Mouse (Mus musculus) brain, embryonic 14.5 days (tissue): ENCODE data around the gene Btbd9. TPM values are rescaled to one million over a fixed set of nuclear protein-coding genes. Genes with fewer than 3 reads are reported as not detected.
A peak's percentile ranks its signal among the peaks of the same experiment; 100 is the strongest.

Source experiments
- DNase-seq: peaks from one replicate; pipeline ENCODE4 v3.0.0-alpha.2; 2011; ENCODE audit warnings: low read depth
- CTCF ChIP-seq: fragments of 200-500 bp; IDR thresholded peaks from 2 replicates; pipeline ENCODE4 v1.5.1; 2012; ENCODE audit warnings: inconsistent platforms, mild to moderate bottlenecking, moderate library complexity, borderline replicate concordance; ENCODE audit not compliant: insufficient read depth, insufficient read length; ENCODE audit errors: extremely low read depth
- POLR2A ChIP-seq: fragments of 200-500 bp; IDR thresholded peaks from 2 replicates; pipeline ENCODE4 v1.6.1; 2012; ENCODE audit warnings: mild to moderate bottlenecking, inconsistent platforms, borderline replicate concordance; ENCODE audit not compliant: poor library complexity, insufficient read depth, insufficient read length, severe bottlenecking; ENCODE audit errors: extremely low read depth
- polyA plus RNA-seq: library from polyadenylated mRNA; depleted of rRNA; stranded (reverse); fragments of >200 nt; gene quantifications from 2 replicates; pipeline ENCODE4 v1.2.3, GENCODE M21; 2012

The Btbd9 gene
- polyA plus RNA-seq, 1 experiment: 72.5 TPM

- TF ChIP-seq CTCF (no peak), POLR2A (no peak)
- no peak for DNase-seq
These were observed 22.0 kb upstream of the Btbd9 start for GRCm38 (mm10) chr17:30598300-30598699.

GRCm38 (mm10) chr17:30597786-30598185 is 21.5 kb upstream of the Btbd9 start:
- TF ChIP-seq POLR2A: no peak
- TF ChIP-seq CTCF: no peak
- no peak for DNase-seq

DNA sequence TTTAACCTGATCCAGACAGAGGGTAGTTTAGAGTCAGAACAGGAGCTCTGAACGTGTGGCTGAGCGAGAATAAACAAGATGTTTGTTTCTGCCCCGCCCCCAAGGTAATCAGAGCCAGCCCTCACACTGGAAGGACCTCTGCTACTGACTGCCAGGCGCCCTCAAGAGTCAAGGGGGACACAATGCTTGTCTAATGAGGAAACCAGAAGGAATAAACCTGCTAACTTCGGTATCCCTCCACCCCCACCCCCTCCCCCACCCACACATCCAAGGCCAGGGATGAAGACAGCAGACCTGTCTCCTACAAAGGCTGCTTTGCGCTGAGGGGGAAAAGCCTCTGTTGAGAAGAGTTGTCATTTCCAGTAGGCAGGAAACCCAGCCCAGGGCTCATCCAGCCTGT is 18.6 kb upstream of the Btbd9 start:
- TF ChIP-seq POLR2A: no peak
- TF ChIP-seq CTCF: no peak
- DNase-seq: no peak

DNA sequence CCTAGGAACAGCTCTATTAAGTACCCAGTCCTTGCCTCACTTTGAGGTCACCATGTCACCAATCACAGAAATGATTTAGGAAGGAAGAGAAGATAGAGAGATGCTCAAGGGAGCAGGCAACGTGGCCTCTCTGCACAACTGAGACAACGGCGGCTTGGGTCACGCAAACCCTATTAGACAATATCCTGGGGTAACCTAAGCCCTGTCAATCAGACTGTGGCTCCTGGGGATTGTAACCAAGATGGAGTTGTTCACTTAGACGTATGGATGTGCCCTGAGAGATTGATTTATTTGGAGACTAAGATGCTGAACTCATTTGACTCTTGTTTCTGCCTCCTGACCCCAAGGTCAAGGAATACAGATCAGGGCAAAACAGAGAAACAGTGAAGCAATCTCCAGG is 18.1 kb upstream of the Btbd9 start:
- no peak for DNase-seq
- no peak for TF ChIP-seq POLR2A
- no peak for TF ChIP-seq CTCF

DNA sequence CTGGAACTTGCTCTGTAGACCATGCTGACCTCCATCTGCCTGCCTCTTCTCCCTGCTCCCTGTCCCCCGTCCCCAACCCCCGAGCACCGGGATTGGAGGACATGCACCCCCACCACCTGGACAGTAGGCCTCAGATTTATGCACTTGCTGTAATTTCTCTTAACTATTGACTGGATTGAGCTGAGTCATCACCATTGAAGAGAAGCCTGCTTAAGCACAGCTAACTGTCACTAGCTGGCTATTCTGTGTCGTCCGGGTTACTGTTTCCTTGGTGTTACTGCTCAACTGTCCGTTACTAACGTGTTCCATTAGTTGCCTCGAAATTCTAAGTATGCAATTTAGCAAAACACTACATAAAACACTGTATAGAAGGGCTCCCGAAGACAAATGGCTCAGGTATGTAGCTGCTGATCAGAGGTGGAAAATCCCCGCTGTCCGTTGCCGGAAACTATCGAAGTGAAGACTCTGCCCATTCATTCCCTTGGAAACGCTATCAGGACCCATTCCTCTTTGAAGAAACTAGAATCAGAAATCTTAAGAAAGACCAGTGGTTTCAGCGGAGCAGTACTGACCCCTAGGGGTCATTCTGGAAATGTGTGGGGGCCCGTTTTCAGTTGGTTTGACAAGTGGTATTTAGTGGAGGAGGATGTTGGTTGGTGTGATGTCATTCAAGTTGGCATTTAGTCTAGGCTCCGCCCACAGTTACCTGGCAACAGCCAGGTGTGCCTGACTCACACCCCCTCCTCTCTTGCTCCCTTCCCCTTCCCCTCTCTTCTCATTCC is 14.3 kb upstream of the Btbd9 start:
- TF ChIP-seq CTCF: peak; percentile 69; the same call in 1 of the 2 replicates
- no peak for TF ChIP-seq POLR2A
- peak; percentile 83 for DNase-seq

GRCm38 (mm10) chr17:30583258-30584001 is 7.1 kb upstream of the Btbd9 start:
- DNase-seq: no peak
- TF ChIP-seq POLR2A (no peak), CTCF (no peak)

- no peak for TF ChIP-seq POLR2A
- TF ChIP-seq CTCF: no peak
- DNase-seq: no peak
These were observed 6.0 kb upstream of the Btbd9 start for GRCm38 (mm10) chr17:30582313-30582712.

GRCm38 (mm10) chr17:30581201-30581600 is 4.9 kb upstream of the Btbd9 start:
- no peak for DNase-seq
- TF ChIP-seq POLR2A (no peak), CTCF (no peak)

DNA sequence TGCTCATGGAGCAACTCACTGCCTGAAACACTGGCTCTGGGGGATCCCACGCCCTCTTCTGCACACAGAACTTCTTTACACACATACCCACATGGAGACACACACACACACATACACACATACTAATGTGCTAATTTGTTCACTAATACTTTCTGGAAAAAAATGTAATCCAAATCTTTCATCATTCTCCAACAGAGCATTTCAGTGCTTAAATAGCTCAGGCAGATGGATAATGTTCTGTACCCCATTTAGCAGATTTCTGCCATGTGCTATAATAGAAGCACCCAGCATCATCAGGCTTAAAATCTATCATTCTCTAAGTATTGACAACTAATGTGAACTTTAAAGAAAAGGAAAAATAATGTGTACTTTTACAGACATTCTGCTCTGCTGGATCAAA is 4.5 kb upstream of the Btbd9 start:
- DNase-seq: no peak
- TF ChIP-seq POLR2A: no peak
- TF ChIP-seq CTCF: no peak

DNA sequence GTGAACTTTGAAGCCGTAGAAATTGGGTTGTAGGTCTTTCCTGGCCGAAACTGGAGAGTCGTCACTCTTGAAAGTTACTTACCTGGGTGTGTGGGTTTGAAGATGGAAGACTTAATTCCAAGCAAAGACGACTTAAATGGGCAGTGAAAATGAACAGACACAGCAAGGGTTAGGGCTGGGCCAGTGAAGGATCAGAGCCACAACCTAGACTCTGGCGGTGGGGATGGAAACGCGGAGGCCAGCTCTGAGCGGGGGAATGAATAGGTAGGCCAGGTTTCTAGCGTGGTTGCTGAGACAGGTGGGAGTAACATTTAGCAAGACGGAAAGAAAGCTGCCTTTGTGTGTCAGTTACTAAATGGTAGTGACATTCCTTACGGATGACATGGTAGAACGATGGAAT is 658 bp upstream of the Btbd9 start:
- TF ChIP-seq CTCF: no peak
- no peak for TF ChIP-seq POLR2A
- no peak for DNase-seq

DNA sequence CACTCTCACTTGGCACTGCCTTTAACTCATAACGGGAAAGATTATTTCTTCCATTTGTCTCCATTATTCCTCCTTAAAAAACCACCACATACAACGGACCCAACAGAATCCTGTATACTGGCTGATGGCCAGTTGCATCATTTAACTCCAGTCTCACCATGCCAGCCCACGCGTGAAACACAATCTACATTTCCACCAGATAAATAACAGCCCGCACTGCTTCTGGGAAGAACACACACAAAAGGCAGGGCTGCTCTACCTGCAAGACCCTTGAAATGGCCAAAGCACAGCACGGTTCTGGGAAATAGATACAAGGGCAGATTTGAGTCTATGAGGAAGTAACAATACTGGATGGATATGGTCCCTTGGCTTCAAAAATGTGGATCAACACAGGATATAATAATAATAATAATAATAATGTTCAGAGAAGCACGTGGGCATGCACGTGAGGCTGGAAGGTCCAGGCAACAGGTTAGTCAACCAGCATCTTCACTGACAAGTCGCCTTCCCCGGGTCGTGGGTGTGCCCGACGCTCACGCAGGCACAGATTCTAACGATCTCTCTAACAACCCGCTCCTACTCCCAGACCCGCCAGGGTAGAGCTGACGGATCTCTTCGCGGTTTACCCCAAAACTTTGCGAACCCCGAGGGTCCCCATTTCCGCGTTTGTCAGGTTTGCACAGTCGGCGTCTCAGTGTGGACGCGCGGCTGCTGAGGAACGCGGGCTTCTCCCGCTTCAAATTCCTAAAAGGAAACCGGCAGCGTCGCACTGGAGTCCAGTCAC is 975 bp downstream of the Btbd9 start:
- TF ChIP-seq CTCF: no peak
- no peak for DNase-seq
